Mouse (Mus musculus) stomach, postnatal 0 days (tissue): ENCODE data around the gene Ang.

Experiments used
- CTCF ChIP-seq: IDR thresholded peaks from 2 replicates; pipeline ENCODE4 v1.5.1; 2016; ENCODE audit warnings: antibody characterized with exemption, low read depth, mild to moderate bottlenecking, moderate library complexity
- EP300 ChIP-seq: optimal IDR thresholded peaks from 2 replicates; pipeline ENCODE3; 2016; ENCODE audit warnings: antibody characterized with exemption

- TF ChIP-seq CTCF (no peak), EP300 (no peak)
These were observed 52.3 kb downstream of the Ang start for GRCm38 (mm10) chr14:51143287-51143686.
